Mouse (Mus musculus): Measurements from ENCODE around the gene Eml4. TPM values are rescaled to one million over a fixed set of nuclear protein-coding genes. Genes with fewer than 3 reads are reported as not detected.

Eml4 gene
- polyA plus RNA-seq (2014; fragmentation: Nextera tagmentation; extraction: Ambion mirVana): 24.9 and 38.9 TPM in 2 replicates

- Histone ChIP-seq H3K27ac (replicated peaks; ENCODE audit: low read depth, low read length) (peak within 1 kb of the TSS; percentile 91), H3K36me3 (ENCODE audit: control insufficient read depth, insufficient read depth, low read length) (no peaks in the 10 kb centered on the region), H3K4me2 (ENCODE audit: low read length) (peak within 1 kb of the TSS; percentile 70), H3K9ac (replicated peaks; ENCODE audit: low read length) (peak within 1 kb of the TSS; percentile 90), H3K9me3 (ENCODE audit: control insufficient read depth, low read length) (no peaks in the 10 kb centered on the region), H3K4me1 (ENCODE audit: control insufficient read depth, insufficient read depth, low read length) (peaks cover 21% of the 10 kb centered on the region), H3K27me3 (ENCODE audit: control insufficient read depth, insufficient read depth, low read length) (no peaks in the 10 kb centered on the region), H3K4me3 (replicated peaks; ENCODE audit: low read depth, low read length) (peak within 1 kb of the TSS; percentile 75)
- DNase-seq (peak; percentile 96), ATAC-seq (ENCODE audit: low FRiP score, low TSS enrichment) (peak; percentile 96)
- 1% methylated on average over 57 of the region's 62 CpGs for WGBS
Measured at GRCm38 (mm10) chr17:83350379-83351091, at the start of gene Eml4. Gene Eml4, plus strand, starts transcription at chr17:83350931.

GRCm38 (mm10) chr17:83301433-83301832 is 49.3 kb upstream of the Eml4 start:
- no peaks in the 10 kb centered on the region for H3K9me3 ChIP-seq (ENCODE audit: control insufficient read depth, low read length)
- H3K27me3 ChIP-seq (ENCODE audit: control insufficient read depth, insufficient read depth, low read length): no peaks in the 10 kb centered on the region
- H3K4me1 ChIP-seq (ENCODE audit: control insufficient read depth, insufficient read depth, low read length): no peaks in the 10 kb centered on the region
- H3K4me2 ChIP-seq (ENCODE audit: low read length): no peak overlapping the region
- DNase-seq: no peak
- no peaks in the 10 kb centered on the region for H3K36me3 ChIP-seq (ENCODE audit: control insufficient read depth, insufficient read depth, low read length)
- H3K9ac ChIP-seq (replicated peaks; ENCODE audit: low read length): no peak overlapping the region
- 88% methylated on average over 5 of the region's 5 CpGs for WGBS
- H3K4me3 ChIP-seq (replicated peaks; ENCODE audit: low read depth, low read length): no peak overlapping the region
- H3K27ac ChIP-seq (replicated peaks; ENCODE audit: low read depth, low read length): no peak overlapping the region
- ATAC-seq (ENCODE audit: low FRiP score, low TSS enrichment): no peak

- H3K27ac ChIP-seq (replicated peaks; ENCODE audit: low read depth, low read length): no peak overlapping the region
- H3K9me3 ChIP-seq (ENCODE audit: control insufficient read depth, low read length): no peaks in the 10 kb centered on the region
- no peaks in the 10 kb centered on the region for H3K36me3 ChIP-seq (ENCODE audit: control insufficient read depth, insufficient read depth, low read length)
- H3K4me2 ChIP-seq (ENCODE audit: low read length): no peak overlapping the region
- no peak overlapping the region for H3K9ac ChIP-seq (replicated peaks; ENCODE audit: low read length)
- 91% methylated on average over 7 of the region's 7 CpGs for WGBS
- no peaks in the 10 kb centered on the region for H3K27me3 ChIP-seq (ENCODE audit: control insufficient read depth, insufficient read depth, low read length)
- no peaks in the 10 kb centered on the region for H3K4me1 ChIP-seq (ENCODE audit: control insufficient read depth, insufficient read depth, low read length)
- H3K4me3 ChIP-seq (replicated peaks; ENCODE audit: low read depth, low read length): no peak overlapping the region
- DNase-seq (no peak), ATAC-seq (ENCODE audit: low FRiP score, low TSS enrichment) (no peak)
Measured at GRCm38 (mm10) chr17:83304089-83304822, 46.5 kb upstream of the Eml4 start.

- ATAC-seq (ENCODE audit: low FRiP score, low TSS enrichment) (no peak), DNase-seq (no peak)
- H3K27ac ChIP-seq (replicated peaks; ENCODE audit: low read depth, low read length): no peak overlapping the region
- no peak overlapping the region for H3K4me2 ChIP-seq (ENCODE audit: low read length)
- H3K9ac ChIP-seq (replicated peaks; ENCODE audit: low read length): no peak overlapping the region
- no peaks in the 10 kb centered on the region for H3K9me3 ChIP-seq (ENCODE audit: control insufficient read depth, low read length)
- H3K27me3 ChIP-seq (ENCODE audit: control insufficient read depth, insufficient read depth, low read length): no peaks in the 10 kb centered on the region
- H3K36me3 ChIP-seq (ENCODE audit: control insufficient read depth, insufficient read depth, low read length): no peaks in the 10 kb centered on the region
- H3K4me3 ChIP-seq (replicated peaks; ENCODE audit: low read depth, low read length): no peak overlapping the region
- 91% methylated on average over 12 of the region's 12 CpGs for WGBS
- H3K4me1 ChIP-seq (ENCODE audit: control insufficient read depth, insufficient read depth, low read length): peaks cover under 1% of the 10 kb centered on the region; the same call in 1 of the 2 replicates
Measured at GRCm38 (mm10) chr17:83306964-83307640, 43.6 kb upstream of the Eml4 start.

- WGBS: 69% methylated on average over 11 of the region's 11 CpGs
- Histone ChIP-seq H3K9me3 (ENCODE audit: control insufficient read depth, low read length) (no peaks in the 10 kb centered on the region), H3K4me1 (ENCODE audit: control insufficient read depth, insufficient read depth, low read length) (peaks cover 7% of the 10 kb centered on the region; the same call in 1 of the 2 replicates), H3K9ac (replicated peaks; ENCODE audit: low read length) (no peak overlapping the region), H3K4me2 (ENCODE audit: low read length) (no peak overlapping the region), H3K4me3 (replicated peaks; ENCODE audit: low read depth, low read length) (no peak overlapping the region), H3K36me3 (ENCODE audit: control insufficient read depth, insufficient read depth, low read length) (no peaks in the 10 kb centered on the region), H3K27me3 (ENCODE audit: control insufficient read depth, insufficient read depth, low read length) (no peaks in the 10 kb centered on the region), H3K27ac (replicated peaks; ENCODE audit: low read depth, low read length) (no peak overlapping the region)
- ATAC-seq (ENCODE audit: low FRiP score, low TSS enrichment) (no peak), DNase-seq (no peak)
Measured at GRCm38 (mm10) chr17:83307641-83308296, 43.0 kb upstream of the Eml4 start.

- Histone ChIP-seq H3K9ac (replicated peaks; ENCODE audit: low read length) (no peak overlapping the region), H3K4me2 (ENCODE audit: low read length) (no peak overlapping the region), H3K4me3 (replicated peaks; ENCODE audit: low read depth, low read length) (no peak overlapping the region), H3K27ac (replicated peaks; ENCODE audit: low read depth, low read length) (no peak overlapping the region), H3K27me3 (ENCODE audit: control insufficient read depth, insufficient read depth, low read length) (no peaks in the 10 kb centered on the region), H3K9me3 (ENCODE audit: control insufficient read depth, low read length) (no peaks in the 10 kb centered on the region), H3K4me1 (ENCODE audit: control insufficient read depth, insufficient read depth, low read length) (peaks cover 7% of the 10 kb centered on the region; the same call in 1 of the 2 replicates), H3K36me3 (ENCODE audit: control insufficient read depth, insufficient read depth, low read length) (no peaks in the 10 kb centered on the region)
- no peak for DNase-seq
- ATAC-seq (ENCODE audit: low FRiP score, low TSS enrichment): no peak
- WGBS: 44% methylated on average over 4 of the region's 4 CpGs
Measured at GRCm38 (mm10) chr17:83308451-83308850, 42.3 kb upstream of the Eml4 start.

- no peaks in the 10 kb centered on the region for H3K27me3 ChIP-seq (ENCODE audit: control insufficient read depth, insufficient read depth, low read length)
- H3K9me3 ChIP-seq (ENCODE audit: control insufficient read depth, low read length): no peaks in the 10 kb centered on the region
- WGBS: 7% methylated on average over 1 of the region's 1 CpGs
- H3K4me2 ChIP-seq (ENCODE audit: low read length): no peak overlapping the region
- no peak overlapping the region for H3K9ac ChIP-seq (replicated peaks; ENCODE audit: low read length)
- H3K27ac ChIP-seq (replicated peaks; ENCODE audit: low read depth, low read length): no peak overlapping the region
- no peak for ATAC-seq (ENCODE audit: low FRiP score, low TSS enrichment)
- no peak overlapping the region for H3K4me3 ChIP-seq (replicated peaks; ENCODE audit: low read depth, low read length)
- peak; percentile 51 for DNase-seq
- H3K36me3 ChIP-seq (ENCODE audit: control insufficient read depth, insufficient read depth, low read length): no peaks in the 10 kb centered on the region
- peaks cover 7% of the 10 kb centered on the region; the same call in 1 of the 2 replicates for H3K4me1 ChIP-seq (ENCODE audit: control insufficient read depth, insufficient read depth, low read length)
Measured at GRCm38 (mm10) chr17:83309243-83309642, 41.5 kb upstream of the Eml4 start.

- Histone ChIP-seq H3K36me3 (ENCODE audit: control insufficient read depth, insufficient read depth, low read length) (no peaks in the 10 kb centered on the region), H3K9me3 (ENCODE audit: control insufficient read depth, low read length) (no peaks in the 10 kb centered on the region), H3K27me3 (ENCODE audit: control insufficient read depth, insufficient read depth, low read length) (no peaks in the 10 kb centered on the region), H3K27ac (replicated peaks; ENCODE audit: low read depth, low read length) (no peak overlapping the region), H3K4me2 (ENCODE audit: low read length) (no peak overlapping the region), H3K4me3 (replicated peaks; ENCODE audit: low read depth, low read length) (no peak overlapping the region), H3K4me1 (ENCODE audit: control insufficient read depth, insufficient read depth, low read length) (peaks cover 7% of the 10 kb centered on the region; the same call in 1 of the 2 replicates), H3K9ac (replicated peaks; ENCODE audit: low read length) (no peak overlapping the region)
- 67% methylated on average over 5 of the region's 5 CpGs for WGBS
- DNase-seq (no peak), ATAC-seq (ENCODE audit: low FRiP score, low TSS enrichment) (no peak)
Measured at GRCm38 (mm10) chr17:83311806-83312205, 38.9 kb upstream of the Eml4 start.
